ENCODE assay signal across 8 mouse cellular contexts in genomic region chr8:71272286-71273150, GRCm38 (mm10). TPM values are rescaled to one million over a fixed set of nuclear protein-coding genes. Genes with fewer than 3 reads are reported as not detected.
A peak's percentile ranks its signal among the peaks of the same experiment; 100 is the strongest.
DNase-seq lines count a peak whose midpoint lies in the region; ATAC-seq and TF ChIP-seq lines count a peak whose summit lies in the region.

TSS of gene Myo9b (plus strand) at chr8:71272714.
TSS of gene Haus8 (minus strand) at chr8:71272934.

- ATAC-seq in forebrain, embryonic 12.5 days (ENCODE audit: low FRiP score): peak; percentile 98
- ATAC-seq in heart, postnatal 0 days (ENCODE audit: insufficient read depth, low read depth): peak; percentile 97
- ATAC-seq in liver, embryonic 16.5 days (ENCODE audit: low read depth): peak; percentile 94
- peak; percentile 98 for ATAC-seq in neural tube, embryonic 13.5 days (ENCODE audit: low read depth)

- TF ChIP-seq EP300 in heart, postnatal 0 days (IDR thresholded peaks at IDR 0.05; ENCODE audit: low read depth): no peak

- H3K9me3 ChIP-seq in E14TG2a.4 (ENCODE audit: low read length): no peaks in the 10 kb centered on the region
- H3K9me3 ChIP-seq in forebrain, embryonic 12.5 days: no peaks in the 10 kb centered on the region
- H3K9me3 ChIP-seq in heart, postnatal 0 days (replicated peaks; ENCODE audit: control insufficient read depth, low read length): no peaks in the 10 kb centered on the region
- no peaks in the 10 kb centered on the region for H3K9me3 ChIP-seq in liver, embryonic 16.5 days (replicated peaks; ENCODE audit: control insufficient read depth, low read length)
- no peaks in the 10 kb centered on the region for H3K9me3 ChIP-seq in neural tube, embryonic 13.5 days

- no peaks in the 10 kb centered on the region for H3K27me3 ChIP-seq in E14TG2a.4 (ENCODE audit: insufficient read depth, low read length)
- no peaks in the 10 kb centered on the region for H3K27me3 ChIP-seq in forebrain, embryonic 12.5 days
- H3K27me3 ChIP-seq in heart, postnatal 0 days (ENCODE audit: control insufficient read depth, insufficient read depth, low read length): no peaks in the 10 kb centered on the region
- no peaks in the 10 kb centered on the region for H3K27me3 ChIP-seq in liver, embryonic 16.5 days (ENCODE audit: control insufficient read depth, insufficient read depth, low read depth, low read length)
- no peaks in the 10 kb centered on the region for H3K27me3 ChIP-seq in neural tube, embryonic 13.5 days
- no peaks in the 10 kb centered on the region for H3K27me3 ChIP-seq in testis, adult 2 months (ENCODE audit: control insufficient read depth, insufficient read depth, low read length)

- peaks cover 36% of the 10 kb centered on the region for H3K4me1 ChIP-seq in E14TG2a.4 (replicated peaks; ENCODE audit: low read depth, low read length)
- peaks cover 28% of the 10 kb centered on the region for H3K4me1 ChIP-seq in forebrain, embryonic 12.5 days
- H3K4me1 ChIP-seq in heart, postnatal 0 days (ENCODE audit: control insufficient read depth, insufficient read depth): peaks cover 20% of the 10 kb centered on the region
- H3K4me1 ChIP-seq in liver, embryonic 16.5 days (ENCODE audit: control insufficient read depth, low read depth, low read length): peaks cover 26% of the 10 kb centered on the region
- peaks cover 43% of the 10 kb centered on the region for H3K4me1 ChIP-seq in neural tube, embryonic 13.5 days (replicated peaks)
- peaks cover 24% of the 10 kb centered on the region for H3K4me1 ChIP-seq in testis, adult 2 months (ENCODE audit: control insufficient read depth, insufficient read depth, low read length)

- peaks cover 32% of the 10 kb centered on the region for H3K36me3 ChIP-seq in E14TG2a.4 (ENCODE audit: insufficient read depth, low read length)
- no peaks in the 10 kb centered on the region for H3K36me3 ChIP-seq in forebrain, embryonic 12.5 days (replicated peaks)
- 0 out of 2 replicates have a peak, but pooled peaks cover 6% of the 10 kb centered on the region for H3K36me3 ChIP-seq in heart, postnatal 0 days (replicated peaks; ENCODE audit: control insufficient read depth, insufficient read depth, low read length)
- no peaks in the 10 kb centered on the region; the same call in 1 of the 2 replicates for H3K36me3 ChIP-seq in liver, embryonic 16.5 days (ENCODE audit: control insufficient read depth, insufficient read depth)
- 0 out of 2 replicates have a peak, but pooled peaks cover 13% of the 10 kb centered on the region for H3K36me3 ChIP-seq in neural tube, embryonic 13.5 days
- H3K36me3 ChIP-seq in testis, adult 2 months (ENCODE audit: control insufficient read depth, insufficient read depth, low read length): no peaks in the 10 kb centered on the region

- TF ChIP-seq POLR2A in testis, adult 2 months (IDR thresholded peaks at IDR 0.05; ENCODE audit: control insufficient read depth, low read depth, low read length): peak; percentile 59; the same call in 1 of the 2 replicates

- peak; percentile 99 for DNase-seq in c-Kit-positive CD71-positive TER-119-positive erythroid progenitor cells, embryonic 14.5 days (ENCODE audit: low spot score)
- DNase-seq in heart, postnatal 0 days (ENCODE audit: low spot score): peak; percentile 99
- peak; percentile 98 for DNase-seq in kidney, postnatal 4 days

- peak within 1 kb of the TSS; percentile 81 for H3K27ac ChIP-seq in forebrain, embryonic 12.5 days
- peak within 1 kb of the TSS; percentile 90 for H3K27ac ChIP-seq in heart, postnatal 0 days (ENCODE audit: low read depth)
- peak within 1 kb of the TSS; percentile 94 for H3K27ac ChIP-seq in liver, embryonic 16.5 days (ENCODE audit: low read length)
- H3K27ac ChIP-seq in neural tube, embryonic 13.5 days (replicated peaks): peak within 1 kb of the TSS; percentile 83
- H3K27ac ChIP-seq in testis, adult 2 months (ENCODE audit: control insufficient read depth, insufficient read depth, low read depth, low read length): peak within 1 kb of the TSS; percentile 77

- H3K4me2 ChIP-seq in forebrain, embryonic 12.5 days: peak within 1 kb of the TSS; percentile 83
- peak within 1 kb of the TSS; percentile 95 for H3K4me2 ChIP-seq in heart, postnatal 0 days (ENCODE audit: low read depth, low read length)
- H3K4me2 ChIP-seq in liver, embryonic 16.5 days (ENCODE audit: low read depth, low read length): peak within 1 kb of the TSS; percentile 92
- peak within 1 kb of the TSS; percentile 88 for H3K4me2 ChIP-seq in neural tube, embryonic 13.5 days

- under 1% methylated on average over 84 of the region's 84 CpGs for WGBS in forebrain, embryonic 12.5 days
- WGBS in heart, postnatal 0 days: under 1% methylated on average over 84 of the region's 84 CpGs
- under 1% methylated on average over 79 of the region's 84 CpGs for WGBS in liver, embryonic 16.5 days (ENCODE audit: insufficient replicate concordance)
- WGBS in neural tube, embryonic 13.5 days: under 1% methylated on average over 84 of the region's 84 CpGs

- peak within 1 kb of the TSS; percentile 98 for H3K4me3 ChIP-seq in E14TG2a.4 (replicated peaks; ENCODE audit: low read length)
- H3K4me3 ChIP-seq in forebrain, embryonic 12.5 days (replicated peaks): peak within 1 kb of the TSS; percentile 80
- H3K4me3 ChIP-seq in heart, postnatal 0 days (ENCODE audit: low read depth, low read length): peak within 1 kb of the TSS; percentile 80
- peak within 1 kb of the TSS; percentile 87 for H3K4me3 ChIP-seq in liver, embryonic 16.5 days (ENCODE audit: low read depth, low read length)
- H3K4me3 ChIP-seq in neural tube, embryonic 13.5 days: peak within 1 kb of the TSS; percentile 87
- H3K4me3 ChIP-seq in testis, adult 2 months (ENCODE audit: control insufficient read depth, low read depth, low read length): peak within 1 kb of the TSS; percentile 95

- H3K9ac ChIP-seq in forebrain, embryonic 12.5 days: peak within 1 kb of the TSS; percentile 76
- peak within 1 kb of the TSS; percentile 71 for H3K9ac ChIP-seq in heart, postnatal 0 days (replicated peaks; ENCODE audit: low read depth, low read length)
- H3K9ac ChIP-seq in liver, embryonic 16.5 days (ENCODE audit: low read depth, low read length): peak within 1 kb of the TSS; percentile 88
- H3K9ac ChIP-seq in neural tube, embryonic 13.5 days: peak within 1 kb of the TSS; percentile 83

- TF ChIP-seq CTCF in E14TG2a.4 (conservative IDR thresholded peaks at IDR 0.05; ENCODE audit: low read length): no peak
- TF ChIP-seq CTCF in heart, postnatal 0 days (IDR thresholded peaks at IDR 0.05; ENCODE audit: low read depth): peak; percentile 70
- TF ChIP-seq CTCF in testis, adult 2 months (IDR thresholded peaks at IDR 0.05; ENCODE audit: control insufficient read depth, insufficient read depth, insufficient replicate concordance, low read depth, low read length): 0 out of 2 replicates have a peak, but pooled peaks have one; percentile 6

RNA-seq across cellular contexts. Expression of gene Myo9b, which starts in this region (rescaled TPM):
- 26.4 and 28.3 TPM in 2 replicates for polyA plus RNA-seq in forebrain, embryonic 12.5 days (2016; fragmentation: Nextera tagmentation; extraction: Ambion mirVana)
- 35.0 and 40.7 TPM in 2 replicates for total RNA-seq in heart, postnatal 0 days (2014; rRNA removed; ENCODE audit: low replicate concordance)
- polyA plus RNA-seq in heart, postnatal 0 days (2015; fragmentation: Nextera tagmentation; extraction: Ambion mirVana): 6.7 and 7.1 TPM in 2 replicates
- 7.4 and 7.8 TPM in 2 replicates for polyA plus RNA-seq in liver, embryonic 16.5 days (2015; fragmentation: Nextera tagmentation; extraction: Ambion mirVana)
- polyA plus RNA-seq in neural tube, embryonic 13.5 days (2015; fragmentation: Nextera tagmentation; extraction: Ambion mirVana): 17.9 and 18.6 TPM in 2 replicates
- 8.2 and 8.8 TPM in 2 replicates for polyA plus RNA-seq in testis, adult 2 months (2012; rRNA removed)

RNA-seq across cellular contexts. Expression of gene Haus8, which starts in this region (rescaled TPM):
- polyA plus RNA-seq in forebrain, embryonic 12.5 days (2016; fragmentation: Nextera tagmentation; extraction: Ambion mirVana): 52.4 and 58.4 TPM in 2 replicates
- total RNA-seq in heart, postnatal 0 days (2014; rRNA removed; ENCODE audit: low replicate concordance): 50.6 and 53.9 TPM in 2 replicates
- 58.3 and 64.3 TPM in 2 replicates for polyA plus RNA-seq in heart, postnatal 0 days (2015; fragmentation: Nextera tagmentation; extraction: Ambion mirVana)
- 42.8 and 47.1 TPM in 2 replicates for polyA plus RNA-seq in liver, embryonic 16.5 days (2015; fragmentation: Nextera tagmentation; extraction: Ambion mirVana)
- 51.9 and 64.3 TPM in 2 replicates for polyA plus RNA-seq in neural tube, embryonic 13.5 days (2015; fragmentation: Nextera tagmentation; extraction: Ambion mirVana)
- 4.1 and 4.5 TPM in 2 replicates for polyA plus RNA-seq in testis, adult 2 months (2012; rRNA removed)

Comparison
In these comparisons a context has a peak if more than half of its experiments do, and no peak if none do; other contexts are left out.
1. Peak in every context shown above with its lines: DNase-seq, ATAC-seq, H3K4me3 ChIP-seq and H3K27ac ChIP-seq.